Mouse (Mus musculus): ENCODE data around the gene Trmt112.
A peak's percentile ranks its signal among the peaks of the same experiment; 100 is the strongest.

Trmt112 gene

GRCm38 (mm10) chr19:6926559-6927255, 17.2 kb downstream of the Trmt112 start:
- DNase-seq, result peak; percentile 63

- no peak for DNase-seq
Observed at GRCm38 (mm10) chr19:6928080-6928479, 18.6 kb downstream of the Trmt112 start.

GRCm38 (mm10) chr19:6931002-6931401, 21.5 kb downstream of the Trmt112 start:
- DNase-seq, result no peak

GRCm38 (mm10) chr19:6932018-6932417, 22.5 kb downstream of the Trmt112 start:
- DNase-seq, result no peak

- DNase-seq, result no peak
Observed at GRCm38 (mm10) chr19:6933102-6933435, 23.6 kb downstream of the Trmt112 start.

- DNase-seq, result peak; percentile 44
Observed at GRCm38 (mm10) chr19:6933436-6934194, 24.1 kb downstream of the Trmt112 start.

- no peak for DNase-seq
Observed at GRCm38 (mm10) chr19:6934195-6934977, 24.9 kb downstream of the Trmt112 start, which contains the start of gene Kcnk4. Gene Kcnk4 (minus strand): TSS chr19:6934515.

- no peak for DNase-seq
Observed at GRCm38 (mm10) chr19:6936299-6936698, 26.8 kb downstream of the Trmt112 start.

- no peak for DNase-seq
Observed at GRCm38 (mm10) chr19:6937541-6938465, 28.3 kb downstream of the Trmt112 start.

- DNase-seq, result no peak
Observed at GRCm38 (mm10) chr19:6939106-6940002, 29.9 kb downstream of the Trmt112 start.

GRCm38 (mm10) chr19:6940396-6941351, 31.2 kb downstream of the Trmt112 start:
- DNase-seq, result no peak

- DNase-seq, result peak; percentile 97
Observed at GRCm38 (mm10) chr19:6941372-6942248, 32.1 kb downstream of the Trmt112 start, which contains the start of gene Bad. Gene Bad (plus strand): TSS chr19:6941861.

- peak; percentile 96 for DNase-seq
Observed at GRCm38 (mm10) chr19:6942249-6942691, 32.8 kb downstream of the Trmt112 start, which contains the start of gene Gpr137. Gene Gpr137 (minus strand): TSS chr19:6942480.

- DNase-seq, result no peak
Observed at GRCm38 (mm10) chr19:6942764-6943163, 33.3 kb downstream of the Trmt112 start.

- DNase-seq, result no peak
Observed at GRCm38 (mm10) chr19:6943709-6944108, 34.2 kb downstream of the Trmt112 start.

- DNase-seq, result no peak
Observed at GRCm38 (mm10) chr19:6947742-6948141, 38.2 kb downstream of the Trmt112 start.

GRCm38 (mm10) chr19:6948186-6948585, 38.7 kb downstream of the Trmt112 start:
- DNase-seq, result no peak

- DNase-seq, result no peak
Observed at GRCm38 (mm10) chr19:6949532-6949931, 40.0 kb downstream of the Trmt112 start.

- no peak for DNase-seq
Observed at GRCm38 (mm10) chr19:6949951-6950350, 40.5 kb downstream of the Trmt112 start.
